Mouse (Mus musculus) liver, adult 2 months (tissue): ENCODE data around the gene Xrn2. TPM values are rescaled to one million over a fixed set of nuclear protein-coding genes. Genes with fewer than 3 reads are reported as not detected.

ENCODE experiments used
- DNase-seq: peaks from one replicate; pipeline ENCODE4 v3.0.0-alpha.2; 2011; ENCODE audit warnings: low read depth, low spot score; ENCODE audit errors: extremely low read depth
- H3K27ac ChIP-seq: fragments of 200-500 bp; replicated peaks from 2 replicates; pipeline ENCODE4 v1.5.1; 2012; ENCODE audit warnings: low read depth, mild to moderate bottlenecking, control low read depth, inconsistent platforms, low read length; ENCODE audit not compliant: insufficient read depth
- H3K27me3 ChIP-seq: fragments of 200-500 bp; 2 replicates; pipeline ENCODE4 v1.6.1; 2012; ENCODE audit warnings: mild to moderate bottlenecking, moderate library complexity, low read length, inconsistent platforms; ENCODE audit not compliant: control insufficient read depth, insufficient read depth
- H3K36me3 ChIP-seq: fragments of 200-500 bp; 2 replicates; pipeline ENCODE4 v1.6.1; 2012; ENCODE audit warnings: low read length, inconsistent platforms; ENCODE audit not compliant: control insufficient read depth, insufficient read depth
- H3K4me1 ChIP-seq: fragments of 200-500 bp; 2 replicates; pipeline ENCODE4 v1.6.1; 2011; ENCODE audit warnings: low read length; ENCODE audit not compliant: control insufficient read depth, insufficient read depth
- H3K4me3 ChIP-seq: fragments of 200-500 bp; 2 replicates; pipeline ENCODE4 v1.5.1; 2011; ENCODE audit warnings: low read depth, mild to moderate bottlenecking, control low read depth, low read length, moderate library complexity; ENCODE audit not compliant: insufficient read depth
- H3K79me2 ChIP-seq: fragments of 200-500 bp; 2 replicates; pipeline ENCODE4 v1.6.1; 2012; ENCODE audit warnings: inconsistent platforms, mild to moderate bottlenecking, low read length, moderate library complexity; ENCODE audit not compliant: control insufficient read depth, insufficient read depth
- H3K9ac ChIP-seq: fragments of 200-500 bp; 2 replicates; pipeline ENCODE4 v1.6.1; 2012; ENCODE audit warnings: low read depth, mild to moderate bottlenecking, control low read depth, inconsistent platforms, low read length
- CTCF ChIP-seq: fragments of 200-500 bp; IDR thresholded peaks from 2 replicates; pipeline ENCODE4 v1.5.1; 2011; ENCODE audit warnings: low read depth, low read length, control low read depth
- POLR2A ChIP-seq: fragments of 200-500 bp; IDR thresholded peaks from 2 replicates; pipeline ENCODE4 v1.6.1; 2011; ENCODE audit warnings: low read length, control low read depth; ENCODE audit not compliant: insufficient read depth; ENCODE audit errors: extremely low read depth
- WGBS: fragments of 180-500 bp; shearing (Covaris S2); methylation state at CpG from one replicate; pipeline ENCODE4 v1.1.7; 2018; 5-methylcytosine and 5-hydroxymethylcytosine counted together
- polyA plus RNA-seq: library from polyadenylated mRNA; depleted of rRNA; stranded (reverse); fragments of >200 nt; gene quantifications from 2 replicates; pipeline ENCODE4 v1.2.3, GENCODE M21; 2012
- total RNA-seq: library from RNA; depleted of rRNA; stranded (reverse); fragments of >200 nt; gene quantifications from 2 replicates; pipeline ENCODE4 v1.2.3, GENCODE M21; 2014

Xrn2 gene
- total and polyA plus RNA-seq, 2 experiments: 14.5 to 57.9 TPM

DNA sequence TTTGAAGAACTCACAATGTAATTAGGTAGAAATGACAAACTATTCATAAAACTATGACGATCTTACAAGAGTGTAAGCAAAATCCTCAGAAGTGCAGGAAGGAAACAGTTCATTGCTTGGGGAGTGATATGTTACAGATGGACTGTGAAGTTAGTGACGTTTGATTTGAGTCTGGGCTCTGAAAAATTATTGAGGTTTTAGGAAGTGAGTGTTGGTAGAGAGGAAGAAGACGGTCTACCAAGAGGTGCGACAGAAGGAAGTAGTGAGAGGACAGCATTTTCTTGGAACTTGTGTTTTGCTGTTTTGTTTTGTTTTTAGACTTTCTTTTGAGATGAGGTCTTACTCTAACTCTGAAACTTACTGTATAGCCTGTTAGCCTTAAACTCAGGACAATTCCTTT, 10.8 kb downstream of the Xrn2 start:
- TF ChIP-seq POLR2A: no peak
- TF ChIP-seq CTCF: no peak
- peaks cover 22% of the 10 kb centered on the region for H3K36me3 ChIP-seq
- WGBS: 81% methylated on average over 4 of the region's 4 CpGs
- peaks cover 20% of the 10 kb centered on the region; the same call in 1 of the 2 replicates for H3K79me2 ChIP-seq
- H3K9ac ChIP-seq: no peak overlapping the region
- H3K4me3 ChIP-seq: no peak overlapping the region
- H3K4me1 ChIP-seq: peaks cover 6% of the 10 kb centered on the region
- H3K27ac ChIP-seq: no peak overlapping the region
- no peaks in the 10 kb centered on the region for H3K27me3 ChIP-seq
- DNase-seq: no peak

DNA sequence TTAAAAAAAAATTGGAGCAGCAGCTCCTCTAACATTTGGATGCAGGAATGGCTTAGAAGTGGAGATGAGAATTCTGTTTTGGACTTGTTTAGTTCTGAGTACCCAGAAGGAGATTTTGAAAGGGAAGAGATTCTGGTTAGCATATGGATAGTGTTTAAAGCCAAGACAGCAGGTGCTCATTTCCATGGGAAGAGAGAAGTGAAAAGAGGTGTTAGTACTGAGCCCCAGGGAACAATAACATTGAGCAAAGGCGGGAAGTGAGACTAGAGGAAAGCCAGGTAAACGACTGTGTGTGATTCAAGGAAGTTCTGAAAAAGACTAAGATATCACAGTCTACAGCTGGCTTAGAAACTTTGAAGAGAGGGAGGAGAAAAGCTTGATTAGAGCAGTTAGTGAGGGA, 20.3 kb downstream of the Xrn2 start:
- TF ChIP-seq POLR2A (no peak), CTCF (no peak)
- H3K27ac ChIP-seq: no peak overlapping the region
- no peaks in the 10 kb centered on the region; the same call in 1 of the 2 replicates for H3K79me2 ChIP-seq
- 72% methylated on average over 2 of the region's 2 CpGs for WGBS
- peaks cover 55% of the 10 kb centered on the region for H3K36me3 ChIP-seq
- H3K27me3 ChIP-seq: no peaks in the 10 kb centered on the region
- H3K4me3 ChIP-seq: no peak overlapping the region
- no peak for DNase-seq
- H3K9ac ChIP-seq: no peak overlapping the region
- no peaks in the 10 kb centered on the region for H3K4me1 ChIP-seq

DNA sequence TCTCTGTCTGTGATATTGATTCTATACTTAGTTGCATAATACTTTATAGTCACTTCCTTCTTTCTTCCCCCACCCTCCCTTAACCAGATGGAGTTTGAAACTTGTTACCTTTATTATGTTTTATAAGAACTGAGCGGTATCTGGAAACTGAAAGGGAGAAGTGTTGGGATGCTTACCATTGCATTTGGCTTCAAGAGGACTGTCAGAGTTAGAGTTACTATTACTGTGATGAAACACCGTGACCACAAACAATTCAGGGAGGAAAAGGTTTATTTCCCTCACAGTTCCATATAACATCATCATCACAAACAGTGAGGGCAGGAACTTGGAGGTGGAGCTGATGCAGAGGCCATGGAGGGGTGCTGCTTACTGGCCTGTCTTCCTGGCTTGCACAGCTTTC, 23.1 kb downstream of the Xrn2 start:
- Histone ChIP-seq H3K79me2 (no peaks in the 10 kb centered on the region; the same call in 1 of the 2 replicates), H3K27ac (no peak overlapping the region), H3K4me3 (no peak overlapping the region), H3K4me1 (no peaks in the 10 kb centered on the region), H3K27me3 (no peaks in the 10 kb centered on the region), H3K36me3 (peaks cover 46% of the 10 kb centered on the region), H3K9ac (no peak overlapping the region)
- 82% methylated on average over 2 of the region's 2 CpGs for WGBS
- TF ChIP-seq CTCF: no peak
- no peak for TF ChIP-seq POLR2A
- no peak for DNase-seq

DNA sequence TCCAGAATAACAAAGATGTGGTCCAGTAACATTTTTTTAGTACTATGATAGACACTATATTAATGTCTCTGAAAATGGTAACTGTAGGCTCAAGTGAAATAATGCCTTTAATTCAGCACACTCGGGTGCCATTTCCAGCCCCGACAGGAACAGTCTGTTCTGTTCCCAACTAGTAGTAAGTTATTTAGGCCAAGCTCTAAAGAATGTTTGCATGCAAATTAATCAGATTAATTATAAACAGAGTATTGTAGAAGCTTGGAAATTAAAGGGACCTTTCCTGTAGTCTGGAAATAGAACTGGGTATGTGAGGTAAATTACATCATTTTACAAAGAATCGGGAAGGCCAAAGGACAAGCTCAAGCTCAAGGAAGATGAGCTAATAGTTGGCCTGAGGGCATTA, 34.3 kb downstream of the Xrn2 start:
- H3K27me3 ChIP-seq: no peaks in the 10 kb centered on the region
- no peak overlapping the region for H3K27ac ChIP-seq
- H3K4me1 ChIP-seq: no peaks in the 10 kb centered on the region
- no peak overlapping the region for H3K9ac ChIP-seq
- no peak overlapping the region for H3K4me3 ChIP-seq
- peaks cover 54% of the 10 kb centered on the region for H3K36me3 ChIP-seq
- H3K79me2 ChIP-seq: no peaks in the 10 kb centered on the region; the same call in 1 of the 2 replicates
- WGBS: 30% methylated on average over 3 of the region's 3 CpGs
- peak; percentile 61 for DNase-seq
- TF ChIP-seq CTCF (no peak), POLR2A (no peak)

DNA sequence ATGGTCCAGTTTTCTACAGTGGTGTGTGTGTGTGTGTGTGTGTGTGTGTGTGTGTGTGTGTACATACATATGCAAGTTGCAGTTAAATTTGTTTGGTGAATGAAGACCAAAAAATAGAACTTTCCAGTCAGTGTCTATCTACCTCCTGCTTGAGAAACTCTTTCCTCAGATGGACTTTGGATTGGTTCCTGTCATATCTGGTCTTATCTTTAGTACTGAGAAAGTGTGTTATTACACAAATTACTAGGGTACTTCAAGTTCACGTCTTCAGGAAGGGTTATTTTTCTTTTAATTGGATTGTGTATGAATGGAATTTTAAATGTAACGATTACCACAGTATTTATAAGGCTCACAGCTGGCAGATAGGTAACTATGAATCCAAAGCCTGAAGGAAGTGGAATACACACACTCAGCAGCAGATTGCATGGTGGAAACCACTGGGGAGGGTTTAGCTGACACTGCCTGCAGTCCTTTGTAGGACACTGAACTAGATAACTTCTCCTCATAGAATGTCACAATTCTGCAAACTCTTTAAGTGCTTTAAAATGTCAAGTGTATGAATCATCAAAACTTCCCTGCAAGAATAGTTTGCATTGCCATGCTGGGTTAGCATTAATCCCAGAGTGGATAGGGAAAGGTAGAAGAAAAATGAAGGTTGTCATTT, 40.6 kb downstream of the Xrn2 start:
- Histone ChIP-seq H3K27me3 (no peaks in the 10 kb centered on the region), H3K36me3 (peaks cover 60% of the 10 kb centered on the region), H3K4me3 (no peak overlapping the region), H3K4me1 (no peaks in the 10 kb centered on the region), H3K27ac (no peak overlapping the region), H3K9ac (no peak overlapping the region), H3K79me2 (no peaks in the 10 kb centered on the region; the same call in 1 of the 2 replicates)
- no peak for TF ChIP-seq POLR2A
- no peak for TF ChIP-seq CTCF
- DNase-seq: peak; percentile 26
- WGBS: 41% methylated on average over 2 of the region's 2 CpGs
